Mouse (Mus musculus): Measurements from ENCODE around the gene Synpo2. TPM values are rescaled to one million over a fixed set of nuclear protein-coding genes. Genes with fewer than 3 reads are reported as not detected.

Synpo2 gene
- polyA plus RNA-seq (2017; shearing (Covaris generic)) = 1 to 10 TPM in 1 of 2 experiments, under 1 TPM in 1; 0.19 to 1.1 TPM

GRCm38 (mm10) chr3:123235921-123236320 is at the start of gene Synpo2:
Gene Synpo2 (minus strand): TSS chr3:123236149.

DNA sequence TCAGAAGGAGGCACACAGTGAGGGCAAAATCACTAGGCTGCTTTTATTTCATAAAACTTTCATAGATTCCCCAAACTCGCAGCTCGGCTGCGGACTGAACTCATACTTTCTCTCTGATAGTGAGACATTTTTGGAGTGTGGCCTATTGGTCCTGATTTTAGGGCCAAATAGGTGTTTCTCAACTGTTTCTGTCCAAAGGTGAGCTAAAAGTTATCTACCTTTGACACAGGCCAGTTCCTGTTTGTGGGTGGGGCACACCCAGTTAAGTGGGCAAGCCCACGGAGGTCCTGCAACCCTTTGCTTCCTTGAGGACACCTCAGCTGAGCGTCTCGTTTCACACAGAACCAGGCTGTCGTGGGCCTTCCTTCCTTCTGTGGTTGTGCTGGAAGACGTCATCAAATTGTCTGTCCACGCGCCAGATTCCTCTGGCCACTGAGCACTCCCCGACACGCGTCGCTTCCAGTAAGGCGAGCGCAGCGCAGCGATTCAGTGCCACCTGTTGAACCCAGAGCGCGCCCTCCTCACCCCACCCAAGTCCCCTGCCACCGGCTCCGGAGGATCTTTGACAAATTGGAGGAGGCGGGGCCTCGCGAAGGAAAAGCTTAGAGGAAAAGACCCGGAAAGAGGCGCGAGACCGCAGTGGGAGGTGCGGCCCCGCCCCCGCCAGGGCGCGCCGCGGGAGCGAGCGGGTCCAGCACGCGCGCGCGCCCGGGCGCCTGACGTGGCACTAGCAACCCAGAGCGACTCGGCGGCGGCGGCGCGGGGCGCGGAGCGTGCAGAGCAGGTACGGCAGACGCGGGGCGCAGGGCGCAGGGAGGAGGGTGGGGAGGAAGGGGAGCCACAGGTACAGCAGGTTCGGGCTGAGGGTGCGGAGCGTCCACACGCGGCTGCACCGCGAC is 31.1 kb upstream of the Synpo2 start, which contains the start of gene Sec24d:
Gene Sec24d, plus strand, starts transcription at position 703 of the 899 bp plus-strand sequence.

GRCm38 (mm10) chr3:123034752-123035151 is 201.2 kb downstream of the Synpo2 start, which contains the start of gene Myoz2:
Gene Myoz2 (minus strand): TSS chr3:123035015.

Other genes starting within 250 kb of the Synpo2 start
- under 1 TPM in 1 of 2 experiments, not detected in 1; 0.13 TPM for gene Myoz2, start 201.1 kb downstream of the Synpo2 start, polyA plus RNA-seq (2017; shearing (Covaris generic))
- gene Sec24d, start 31.3 kb upstream of the Synpo2 start, polyA plus RNA-seq (2017; shearing (Covaris generic)) = 10 to 100 TPM; 22.2 to 30.8 TPM
- 10 to 100 TPM; 24.9 to 30.5 TPM for gene Mettl14, start 150.0 kb upstream of the Synpo2 start, polyA plus RNA-seq (2017; shearing (Covaris generic))
- gene Prss12, start 210.8 kb upstream of the Synpo2 start, polyA plus RNA-seq (2017; shearing (Covaris generic)) = 10 to 100 TPM in 1 of 2 experiments, 1 to 10 TPM in 1; 2.0 to 11.1 TPM